Mouse (Mus musculus): ENCODE measurements around the gene AC140267.1.

DNA sequence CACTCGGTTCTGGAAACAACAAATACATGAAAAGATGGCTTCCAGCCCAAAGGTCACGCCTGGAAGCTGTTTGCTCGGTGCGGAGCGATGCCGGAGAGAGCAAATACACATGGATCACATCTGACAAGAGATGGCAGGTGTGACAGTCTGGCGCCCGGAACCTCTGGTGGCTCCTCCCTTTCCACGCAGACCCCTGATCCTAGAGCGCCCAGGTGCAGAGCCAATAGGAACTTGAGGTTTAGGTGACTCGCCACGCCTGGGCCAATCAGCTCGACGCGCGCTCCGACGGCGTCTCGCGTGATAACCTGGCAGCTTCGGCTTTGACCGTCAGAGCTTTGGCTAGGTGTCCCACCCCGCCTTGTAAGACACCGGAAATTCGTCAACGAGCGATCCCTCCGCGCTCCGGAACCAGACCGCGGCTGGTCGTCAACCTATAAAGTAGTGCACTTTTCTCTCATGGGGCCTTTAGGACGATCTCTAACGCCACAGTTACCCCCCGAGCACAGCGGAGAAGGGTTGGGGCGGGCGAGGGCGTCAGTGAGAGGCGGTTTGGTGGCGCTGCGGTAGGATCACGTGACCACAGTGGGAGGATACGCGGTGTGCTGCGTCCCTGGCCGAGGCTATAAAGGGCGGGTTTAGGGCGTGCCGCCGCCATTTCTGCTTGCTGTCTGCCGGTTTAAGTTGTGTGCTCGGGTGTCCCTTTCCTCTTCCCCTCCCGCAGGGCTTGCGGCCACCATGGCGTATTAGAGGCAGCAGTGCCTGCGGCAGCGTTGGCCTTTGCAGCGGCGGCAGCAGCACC lies 19.4 kb downstream of the AC140267.1 start, which contains the start of gene Atf4:
- peak; percentile 89 for TF ChIP-seq EP300 (IDR thresholded peaks at IDR 0.05)
- peak; percentile 23; the same call in 1 of the 2 replicates for TF ChIP-seq CTCF (IDR thresholded peaks at IDR 0.05)

Measured in lung, postnatal 0 days (tissue).